Mouse (Mus musculus): ENCODE measurements around the gene Cxcr3. TPM values are rescaled to one million over a fixed set of nuclear protein-coding genes. Genes with fewer than 3 reads are reported as not detected.

Gene Cxcr3
- total and polyA plus RNA-seq, 3 experiments, result 0.04 TPM; not detected in 2

DNA sequence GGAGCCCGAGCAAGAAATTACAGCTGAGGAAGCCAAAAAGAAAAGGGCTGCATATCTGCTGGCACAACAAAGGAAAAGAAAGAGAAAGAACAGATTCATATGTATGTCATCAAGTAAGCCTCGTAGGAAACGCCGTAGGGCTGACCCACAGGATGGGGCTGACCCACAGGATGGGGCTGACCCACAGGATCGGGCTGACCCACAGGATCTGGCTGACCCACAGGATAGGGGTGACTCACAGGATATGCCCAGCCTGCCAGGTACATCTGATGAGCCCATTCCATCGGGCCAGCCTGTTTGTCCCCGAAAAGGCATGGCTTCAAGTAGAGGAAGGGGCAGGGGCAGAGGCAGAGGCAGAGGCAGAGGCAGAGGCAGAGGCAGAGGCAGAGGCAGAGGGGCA lies 29.0 kb downstream of the Cxcr3 start:
- Histone ChIP-seq H3K36me3 (ENCODE audit: control insufficient read depth in 1 of 2, insufficient read depth in 2 of 2, low read length in 2 of 2) (no peaks in the 10 kb centered on the region), H3K9me3 (replicated peaks; ENCODE audit: insufficient read depth, low read length) (no peaks in the 10 kb centered on the region), H3K4me1 (ENCODE audit: control insufficient read depth in 1 of 2, insufficient read depth in 2 of 2, low read length in 2 of 2) (no peaks in the 10 kb centered on the region), H3K27ac (ENCODE audit: control insufficient read depth, low read depth, low read length) (no peak overlapping the region), H3K79me2 (ENCODE audit: control insufficient read depth, insufficient read depth, low read length, poor library complexity) (no peaks in the 10 kb centered on the region), H3K9ac (ENCODE audit: control insufficient read depth, low read depth, low read length, poor library complexity, severe bottlenecking) (no peak overlapping the region), H3K4me3 (ENCODE audit: control insufficient read depth in 1 of 2, insufficient read depth in 1 of 2, low read depth in 2 of 2, low read length in 2 of 2) (no peak overlapping the region), H3K27me3 (ENCODE audit: control insufficient read depth in 1 of 2, insufficient read depth in 2 of 2, low read length in 2 of 2) (peaks cover 2 to 10% of the 10 kb centered on the region in 2 experiments)
- TF ChIP-seq KAT2A (conservative IDR thresholded peaks at IDR 0.05; ENCODE audit: low read depth, low read length) (no peak), RCOR1 (IDR thresholded peaks at IDR 0.05; ENCODE audit: low read depth, low read length) (no peak), ETS1 (IDR thresholded peaks at IDR 0.05; ENCODE audit: low read depth, low read length) (no peak), MXI1 (IDR thresholded peaks at IDR 0.05; ENCODE audit: low read depth, low read length) (no peak), ZMIZ1 (IDR thresholded peaks at IDR 0.05; ENCODE audit: low read depth, low read length) (no peak)
- DNase-seq (ENCODE audit: low read depth, low spot score), result no peak

- no peak for DNase-seq (ENCODE audit: low read depth, low spot score)
- TF ChIP-seq SMC3 (IDR thresholded peaks at IDR 0.05; ENCODE audit: low read depth, low read length) (no peak), USF1 (IDR thresholded peaks at IDR 0.05; ENCODE audit: low read depth, low read length) (no peak), KAT2A (conservative IDR thresholded peaks at IDR 0.05; ENCODE audit: low read depth, low read length) (no peak), TBP (IDR thresholded peaks at IDR 0.05; ENCODE audit: low read depth, low read length) (no peak), CTCF (IDR thresholded peaks at IDR 0.05 in 2 of 3, conservative IDR thresholded peaks at IDR 0.05 in 1 of 3; ENCODE audit: control insufficient read depth in 1 of 3, insufficient read depth in 1 of 3, low read depth in 2 of 3, low read length in 3 of 3, poor library complexity in 1 of 3, severe bottlenecking in 1 of 3) (no peak), GABPA (IDR thresholded peaks at IDR 0.05; ENCODE audit: low read depth, low read length) (no peak), GATA1 (IDR thresholded peaks at IDR 0.05; ENCODE audit: low read depth, low read length) (no peak), ETS1 (IDR thresholded peaks at IDR 0.05; ENCODE audit: low read depth, low read length) (no peak), EP300 (IDR thresholded peaks at IDR 0.05; ENCODE audit: low read depth in 1 of 2, low read length in 2 of 2) (no peak), MYC (IDR thresholded peaks at IDR 0.05; ENCODE audit: low read depth, low read length) (no peak)
- H3K9me3 ChIP-seq (replicated peaks; ENCODE audit: insufficient read depth, low read length), result no peaks in the 10 kb centered on the region
- H3K79me2 ChIP-seq (ENCODE audit: control insufficient read depth, insufficient read depth, low read length, poor library complexity), result no peaks in the 10 kb centered on the region
- H3K4me1 ChIP-seq (ENCODE audit: control insufficient read depth in 1 of 2, insufficient read depth in 2 of 2, low read length in 2 of 2), result no peaks in the 10 kb centered on the region
- H3K9ac ChIP-seq (ENCODE audit: control insufficient read depth, low read depth, low read length, poor library complexity, severe bottlenecking), result no peak overlapping the region
- no peaks in the 10 kb centered on the region for H3K36me3 ChIP-seq (ENCODE audit: control insufficient read depth in 1 of 2, insufficient read depth in 2 of 2, low read length in 2 of 2)
- H3K4me3 ChIP-seq (ENCODE audit: control insufficient read depth in 1 of 2, insufficient read depth in 1 of 2, low read depth in 2 of 2, low read length in 2 of 2), result no peak overlapping the region
- no peaks in the 10 kb centered on the region for H3K27me3 ChIP-seq (ENCODE audit: control insufficient read depth in 1 of 2, insufficient read depth in 2 of 2, low read length in 2 of 2)
- no peak overlapping the region for H3K27ac ChIP-seq (ENCODE audit: control insufficient read depth, low read depth, low read length)
Observed at GRCm38 (mm10) chrX:101698232-101698631, 35.8 kb downstream of the Cxcr3 start.

GRCm38 (mm10) chrX:101697537-101697936 lies 36.5 kb downstream of the Cxcr3 start:
- no peak for DNase-seq (ENCODE audit: low read depth, low spot score)
- no peak overlapping the region for H3K9ac ChIP-seq (ENCODE audit: control insufficient read depth, low read depth, low read length, poor library complexity, severe bottlenecking)
- no peaks in the 10 kb centered on the region for H3K4me1 ChIP-seq (ENCODE audit: control insufficient read depth in 1 of 2, insufficient read depth in 2 of 2, low read length in 2 of 2)
- H3K27me3 ChIP-seq (ENCODE audit: control insufficient read depth in 1 of 2, insufficient read depth in 2 of 2, low read length in 2 of 2), result no peaks in the 10 kb centered on the region
- H3K9me3 ChIP-seq (replicated peaks; ENCODE audit: insufficient read depth, low read length), result no peaks in the 10 kb centered on the region
- TF ChIP-seq EP300 (IDR thresholded peaks at IDR 0.05; ENCODE audit: low read depth in 1 of 2, low read length in 2 of 2) (no peak), BHLHE40 (IDR thresholded peaks at IDR 0.05; ENCODE audit: borderline replicate concordance, low read depth, low read length) (no peak), USF1 (IDR thresholded peaks at IDR 0.05; ENCODE audit: low read depth, low read length) (no peak), MAFK (IDR thresholded peaks at IDR 0.05; ENCODE audit: borderline replicate concordance, low read depth, low read length) (no peak), KAT2A (conservative IDR thresholded peaks at IDR 0.05; ENCODE audit: low read depth, low read length) (no peak), MXI1 (IDR thresholded peaks at IDR 0.05; ENCODE audit: low read depth, low read length) (no peak), HCFC1 (IDR thresholded peaks at IDR 0.05; ENCODE audit: low read depth, low read length) (no peak), USF2 (IDR thresholded peaks at IDR 0.05; ENCODE audit: borderline replicate concordance in 1 of 2, insufficient read depth in 1 of 2, low read depth in 1 of 2, low read length in 2 of 2) (no peak), SIN3A (IDR thresholded peaks at IDR 0.05; ENCODE audit: low read length) (no peak), TCF12 (IDR thresholded peaks at IDR 0.05; ENCODE audit: low read depth, low read length) (no peak), CHD1 (IDR thresholded peaks at IDR 0.05; ENCODE audit: low read depth, low read length) (no peak), UBTF (IDR thresholded peaks at IDR 0.05; ENCODE audit: borderline replicate concordance, insufficient read depth, low read depth, low read length) (no peak), ELF1 (IDR thresholded peaks at IDR 0.05; ENCODE audit: low read depth, low read length) (no peak), NELFE (IDR thresholded peaks at IDR 0.05; ENCODE audit: low read depth, low read length) (no peak), TAL1 (IDR thresholded peaks at IDR 0.05; ENCODE audit: low read length) (no peak), ZNF384 (IDR thresholded peaks at IDR 0.05; ENCODE audit: low read depth, low read length) (no peak)
- H3K27ac ChIP-seq (ENCODE audit: control insufficient read depth, low read depth, low read length), result no peak overlapping the region
- no peak overlapping the region for H3K4me3 ChIP-seq (ENCODE audit: control insufficient read depth in 1 of 2, insufficient read depth in 1 of 2, low read depth in 2 of 2, low read length in 2 of 2)
- no peaks in the 10 kb centered on the region for H3K79me2 ChIP-seq (ENCODE audit: control insufficient read depth, insufficient read depth, low read length, poor library complexity)
- H3K36me3 ChIP-seq (ENCODE audit: control insufficient read depth in 1 of 2, insufficient read depth in 2 of 2, low read length in 2 of 2), result no peaks in the 10 kb centered on the region
